Mouse (Mus musculus): ENCODE data around the gene Zfp825. TPM values are rescaled to one million over a fixed set of nuclear protein-coding genes. Genes with fewer than 3 reads are reported as not detected.
"Not testable (repeated sequence)": the region's sequence is repeated elsewhere in the genome, so short reads cannot be mapped to it uniquely, and the experiment has no call there.

Gene Zfp825
- polyA plus RNA-seq (2012; rRNA removed) (6.4 and 9.9 TPM in 2 replicates), polyA plus RNA-seq (2014; fragmentation: Nextera tagmentation; extraction: Ambion mirVana) (20.1 and 21.1 TPM in 2 replicates)

DNA sequence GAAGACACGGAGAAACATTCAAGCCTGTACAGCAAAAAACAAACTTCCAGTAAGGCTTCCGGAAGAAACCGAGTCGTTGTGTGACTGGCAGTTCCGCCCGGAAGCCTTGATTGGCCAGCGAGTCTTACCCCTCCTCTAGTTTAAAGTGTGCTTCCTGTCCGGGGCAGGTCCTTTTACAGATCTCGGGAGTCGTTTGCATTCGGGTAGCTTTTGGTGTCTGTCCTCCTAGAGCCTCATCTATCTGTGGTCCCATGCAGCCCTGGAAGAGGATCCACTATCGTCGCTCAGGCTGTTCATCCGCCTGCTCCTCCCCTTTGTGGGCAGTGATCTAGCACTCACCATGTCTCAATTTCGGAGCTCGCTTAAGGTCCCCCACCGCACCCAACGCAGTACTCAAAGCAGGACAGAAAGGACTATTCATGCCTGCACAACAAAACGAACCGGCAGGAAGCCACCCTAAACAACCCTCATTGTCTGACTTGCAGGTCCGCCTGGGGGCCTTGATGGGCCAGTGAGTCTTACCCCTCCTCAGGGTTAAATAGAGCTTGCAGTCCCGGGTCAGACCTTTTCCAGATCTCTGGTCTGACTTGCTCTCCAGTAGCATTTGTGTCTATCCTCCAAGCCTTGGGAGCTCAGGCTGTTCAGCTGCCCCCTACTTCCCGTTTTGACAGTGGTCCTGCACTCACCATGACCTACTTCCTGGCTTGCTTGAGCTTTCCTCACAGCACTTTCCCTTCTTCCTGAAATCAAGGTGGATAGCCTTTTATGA is at the start of gene Zfp825:
Zfp825 (minus strand) TSS at position 82 of the 769 bp plus-strand sequence.
- H3K36me3 ChIP-seq (ENCODE audit: control insufficient read depth, insufficient read depth, low read length), result no peaks in the 10 kb centered on the region
- no peaks in the 10 kb centered on the region for H3K9me3 ChIP-seq (ENCODE audit: control insufficient read depth, low read length)
- H3K27ac ChIP-seq (replicated peaks; ENCODE audit: low read depth, low read length), result peak within 1 kb of the TSS; percentile 79
- WGBS, result under 1% methylated on average over 23 of the region's 23 CpGs
- H3K4me2 ChIP-seq (replicated peaks; ENCODE audit: low read depth, low read length, severe bottlenecking), result peak within 1 kb of the TSS; percentile 82
- no peaks in the 10 kb centered on the region for H3K4me1 ChIP-seq (ENCODE audit: control insufficient read depth, insufficient read depth, low read length)
- H3K9ac ChIP-seq (ENCODE audit: low read depth, low read length, severe bottlenecking), result peak within 1 kb of the TSS; percentile 78
- TF ChIP-seq POLR2A (IDR thresholded peaks at IDR 0.05; ENCODE audit: borderline replicate concordance, extremely low read depth, insufficient read depth, insufficient read length), result peak; percentile 45; the same call in 1 of the 2 replicates
- H3K4me3 ChIP-seq (replicated peaks; ENCODE audit: low read length), result peak within 1 kb of the TSS; percentile 60
- DNase-seq (ENCODE audit: low spot score), result peak; percentile 90
- H3K27me3 ChIP-seq (ENCODE audit: control insufficient read depth, insufficient read depth, low read length), result no peaks in the 10 kb centered on the region
- ATAC-seq (ENCODE audit: low FRiP score, low read depth), result peak; percentile 97

DNA sequence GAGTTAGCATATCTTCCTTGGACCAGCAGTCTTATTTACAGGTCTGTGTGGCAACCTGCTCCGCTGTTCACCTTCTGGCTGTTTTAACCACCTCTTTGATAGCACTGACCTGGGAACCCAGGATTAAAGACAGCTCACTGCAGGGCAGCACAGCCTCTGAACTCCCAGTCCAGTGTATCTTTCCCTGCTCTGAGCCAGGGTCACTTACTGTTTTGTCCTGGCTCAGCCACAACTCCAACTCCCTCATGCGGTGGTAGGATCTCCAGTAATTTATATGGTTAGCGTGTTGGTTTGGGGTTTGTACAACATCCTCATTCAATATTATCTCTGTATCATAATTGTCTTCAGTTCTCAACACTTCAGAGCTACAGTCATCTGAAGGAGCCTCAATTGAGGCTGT is 41.6 kb upstream of the Zfp825 start:
- H3K36me3 ChIP-seq (ENCODE audit: control insufficient read depth, insufficient read depth, low read length); H3K27ac ChIP-seq (replicated peaks; ENCODE audit: low read depth, low read length); H3K9ac ChIP-seq (ENCODE audit: low read depth, low read length, severe bottlenecking); H3K4me2 ChIP-seq (replicated peaks; ENCODE audit: low read depth, low read length, severe bottlenecking); H3K27me3 ChIP-seq (ENCODE audit: control insufficient read depth, insufficient read depth, low read length); ATAC-seq (ENCODE audit: low FRiP score, low read depth); H3K9me3 ChIP-seq (ENCODE audit: control insufficient read depth, low read length); H3K4me1 ChIP-seq (ENCODE audit: control insufficient read depth, insufficient read depth, low read length); DNase-seq (ENCODE audit: low spot score); H3K4me3 ChIP-seq (replicated peaks; ENCODE audit: low read length): not testable (repeated sequence)
- 95% methylated on average over 3 of the region's 3 CpGs for WGBS

DNA sequence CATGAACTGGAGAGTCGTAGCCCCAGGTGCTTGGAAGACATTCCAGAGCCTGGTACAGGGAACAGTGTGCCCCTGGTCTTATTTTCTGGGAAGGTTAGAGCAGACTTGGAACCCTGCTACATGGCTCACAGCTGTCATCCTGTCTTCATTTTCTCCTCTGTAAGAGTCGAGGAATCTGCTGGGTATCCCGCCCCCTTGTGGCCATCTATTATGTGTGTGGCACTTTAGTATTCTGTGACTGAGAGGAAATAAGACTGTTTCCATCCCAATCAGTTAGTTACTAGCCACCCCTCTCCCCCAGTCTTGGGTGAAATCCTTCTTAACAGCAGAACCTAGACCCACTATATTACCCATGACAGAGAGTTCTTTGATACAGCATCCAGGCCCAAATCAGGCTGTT is 41.1 kb upstream of the Zfp825 start:
- not testable (repeated sequence) for H3K27me3 ChIP-seq (ENCODE audit: control insufficient read depth, insufficient read depth, low read length); H3K9me3 ChIP-seq (ENCODE audit: control insufficient read depth, low read length); H3K36me3 ChIP-seq (ENCODE audit: control insufficient read depth, insufficient read depth, low read length); H3K27ac ChIP-seq (replicated peaks; ENCODE audit: low read depth, low read length); H3K4me3 ChIP-seq (replicated peaks; ENCODE audit: low read length); H3K4me2 ChIP-seq (replicated peaks; ENCODE audit: low read depth, low read length, severe bottlenecking); H3K4me1 ChIP-seq (ENCODE audit: control insufficient read depth, insufficient read depth, low read length); H3K9ac ChIP-seq (ENCODE audit: low read depth, low read length, severe bottlenecking)
- DNase-seq (ENCODE audit: low spot score) (peak; percentile 83), ATAC-seq (ENCODE audit: low FRiP score, low read depth) (peak; percentile 72; the same call in 1 of the 2 replicates)
- 12% methylated on average over 3 of the region's 3 CpGs for WGBS

DNA sequence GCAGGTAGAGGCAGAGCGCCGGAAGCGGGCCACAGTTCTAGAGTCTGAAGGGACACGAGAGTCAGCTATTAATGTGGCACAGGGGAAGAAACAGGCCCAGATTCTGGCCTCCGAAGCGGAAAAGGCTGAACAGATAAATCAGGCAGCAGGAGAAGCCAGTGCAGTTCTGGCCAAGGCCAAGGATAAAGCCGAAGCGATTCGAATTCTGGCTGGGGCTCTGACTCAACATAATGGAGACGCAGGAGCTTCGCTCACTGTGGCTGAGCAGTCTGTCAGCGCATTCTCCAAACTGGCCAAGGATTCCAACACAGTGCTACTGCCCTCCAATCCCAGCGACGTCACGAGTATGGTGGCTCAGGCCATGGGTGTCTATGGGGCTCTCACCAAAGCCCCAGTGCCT is 40.3 kb upstream of the Zfp825 start:
- Histone ChIP-seq H3K4me1 (ENCODE audit: control insufficient read depth, insufficient read depth, low read length) (no peaks in the 10 kb centered on the region), H3K27ac (replicated peaks; ENCODE audit: low read depth, low read length) (no peak overlapping the region), H3K4me2 (replicated peaks; ENCODE audit: low read depth, low read length, severe bottlenecking) (no peak overlapping the region), H3K9me3 (ENCODE audit: control insufficient read depth, low read length) (peaks cover 5% of the 10 kb centered on the region; the same call in 1 of the 2 replicates), H3K27me3 (ENCODE audit: control insufficient read depth, insufficient read depth, low read length) (no peaks in the 10 kb centered on the region), H3K4me3 (replicated peaks; ENCODE audit: low read length) (no peak overlapping the region), H3K9ac (ENCODE audit: low read depth, low read length, severe bottlenecking) (no peak overlapping the region), H3K36me3 (ENCODE audit: control insufficient read depth, insufficient read depth, low read length) (no peaks in the 10 kb centered on the region)
- TF ChIP-seq POLR2A (IDR thresholded peaks at IDR 0.05; ENCODE audit: borderline replicate concordance, extremely low read depth, insufficient read depth, insufficient read length), result no peak
- ATAC-seq (ENCODE audit: low FRiP score, low read depth) (no peak), DNase-seq (ENCODE audit: low spot score) (no peak)
- 88% methylated on average over 15 of the region's 15 CpGs for WGBS

DNA sequence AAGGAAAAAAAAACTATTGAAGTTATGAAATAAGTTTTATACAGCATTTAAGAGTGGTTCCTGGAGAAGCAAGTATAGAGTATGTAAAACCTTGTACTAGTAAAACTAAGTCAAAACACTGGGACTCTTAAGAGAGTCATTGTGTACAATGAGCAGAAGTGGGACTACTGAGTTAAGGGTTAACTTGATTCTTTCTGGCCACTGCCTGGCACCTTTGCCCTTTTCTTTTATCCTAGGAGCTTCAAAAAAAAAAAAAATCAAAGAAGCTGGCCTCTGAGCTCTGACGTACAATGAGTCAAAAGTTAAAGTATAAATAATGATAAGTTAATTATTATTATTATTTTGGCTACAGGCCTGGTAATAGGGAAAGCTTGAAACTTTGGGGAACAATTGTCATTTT is 37.5 kb upstream of the Zfp825 start:
- ATAC-seq (ENCODE audit: low FRiP score, low read depth); H3K9ac ChIP-seq (ENCODE audit: low read depth, low read length, severe bottlenecking); H3K27me3 ChIP-seq (ENCODE audit: control insufficient read depth, insufficient read depth, low read length); H3K36me3 ChIP-seq (ENCODE audit: control insufficient read depth, insufficient read depth, low read length); DNase-seq (ENCODE audit: low spot score); H3K9me3 ChIP-seq (ENCODE audit: control insufficient read depth, low read length); H3K27ac ChIP-seq (replicated peaks; ENCODE audit: low read depth, low read length); H3K4me3 ChIP-seq (replicated peaks; ENCODE audit: low read length); H3K4me2 ChIP-seq (replicated peaks; ENCODE audit: low read depth, low read length, severe bottlenecking); H3K4me1 ChIP-seq (ENCODE audit: control insufficient read depth, insufficient read depth, low read length): not testable (repeated sequence)
- WGBS, result 18% methylated on average over 1 of the region's 1 CpGs

DNA sequence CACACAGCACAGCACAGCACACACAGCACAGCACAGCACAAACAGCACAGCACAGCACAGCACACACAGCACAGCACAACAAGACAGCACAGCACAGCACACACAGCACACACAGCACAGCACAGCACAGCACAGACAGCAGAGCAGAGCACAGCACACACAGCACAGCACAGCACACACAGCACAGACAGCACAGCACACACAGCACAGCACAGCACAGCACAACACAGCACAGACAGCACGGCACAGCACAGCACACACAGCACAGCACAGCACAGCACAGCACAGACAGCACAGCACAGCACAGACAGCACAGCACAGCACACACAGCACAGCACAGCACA is 35.6 kb upstream of the Zfp825 start:
- not testable (repeated sequence) for H3K27me3 ChIP-seq (ENCODE audit: control insufficient read depth, insufficient read depth, low read length); H3K36me3 ChIP-seq (ENCODE audit: control insufficient read depth, insufficient read depth, low read length); H3K4me2 ChIP-seq (replicated peaks; ENCODE audit: low read depth, low read length, severe bottlenecking); H3K9ac ChIP-seq (ENCODE audit: low read depth, low read length, severe bottlenecking); H3K9me3 ChIP-seq (ENCODE audit: control insufficient read depth, low read length); H3K27ac ChIP-seq (replicated peaks; ENCODE audit: low read depth, low read length); H3K4me3 ChIP-seq (replicated peaks; ENCODE audit: low read length); H3K4me1 ChIP-seq (ENCODE audit: control insufficient read depth, insufficient read depth, low read length); DNase-seq (ENCODE audit: low spot score); ATAC-seq (ENCODE audit: low FRiP score, low read depth)
- WGBS, result 22% methylated on average over 1 of the region's 1 CpGs

DNA sequence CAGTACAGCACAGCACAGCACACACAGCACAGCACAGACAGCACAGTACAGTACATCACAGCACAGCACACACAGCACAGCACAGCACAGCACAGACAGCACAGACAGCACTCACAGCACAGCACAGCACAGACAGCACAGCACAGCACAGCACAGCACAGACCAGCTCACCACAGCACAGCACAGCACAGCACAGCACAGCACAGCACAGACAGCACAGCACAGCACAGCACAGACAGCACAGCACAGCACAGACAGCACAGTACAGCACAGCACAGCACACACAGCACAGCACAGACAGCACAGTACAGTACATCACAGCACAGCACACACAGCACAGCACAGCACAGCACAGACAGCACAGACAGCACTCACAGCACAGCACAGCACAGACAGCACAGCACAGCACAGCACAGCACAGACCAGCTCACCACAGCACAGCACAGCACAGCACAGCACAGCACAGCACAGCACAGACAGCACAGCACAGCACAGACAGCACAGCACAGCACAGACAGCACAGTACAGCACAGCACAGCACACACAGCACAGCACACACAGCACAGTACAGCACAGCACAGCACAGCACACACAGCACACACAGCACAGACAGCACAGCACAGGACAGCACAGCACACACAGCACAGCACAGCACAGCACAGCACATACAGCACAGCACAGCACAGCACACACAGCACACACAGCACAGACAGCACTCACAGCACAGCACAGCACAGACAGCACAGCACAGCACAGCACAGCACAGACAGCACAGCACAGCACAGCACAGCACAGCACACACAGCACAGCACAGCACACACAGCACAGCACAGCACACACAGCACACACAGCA is 35.0 kb upstream of the Zfp825 start:
- not testable (repeated sequence) for H3K27me3 ChIP-seq (ENCODE audit: control insufficient read depth, insufficient read depth, low read length); H3K27ac ChIP-seq (replicated peaks; ENCODE audit: low read depth, low read length); DNase-seq (ENCODE audit: low spot score); ATAC-seq (ENCODE audit: low FRiP score, low read depth); H3K4me2 ChIP-seq (replicated peaks; ENCODE audit: low read depth, low read length, severe bottlenecking); H3K36me3 ChIP-seq (ENCODE audit: control insufficient read depth, insufficient read depth, low read length); H3K4me1 ChIP-seq (ENCODE audit: control insufficient read depth, insufficient read depth, low read length); H3K9me3 ChIP-seq (ENCODE audit: control insufficient read depth, low read length); H3K9ac ChIP-seq (ENCODE audit: low read depth, low read length, severe bottlenecking); H3K4me3 ChIP-seq (replicated peaks; ENCODE audit: low read length)

Data from limb, embryonic 14.5 days (tissue).